Mouse (Mus musculus) cerebellum, adult 2 months (tissue): ENCODE data around the gene Naa35.

Source experiments
- CTCF ChIP-seq: fragments of 200-500 bp; IDR thresholded peaks from 2 replicates; pipeline ENCODE4 v1.5.1; 2011; ENCODE audit warnings: low read depth, mild to moderate bottlenecking, control low read depth, low read length, moderate library complexity, borderline replicate concordance; ENCODE audit not compliant: insufficient read depth
- POLR2A ChIP-seq: fragments of 200-500 bp; IDR thresholded peaks from 2 replicates; pipeline ENCODE4 v1.6.1; 2011; ENCODE audit warnings: low read length, control low read depth, borderline replicate concordance; ENCODE audit not compliant: insufficient read depth

- TF ChIP-seq CTCF (no peak), POLR2A (no peak)
Observed at GRCm38 (mm10) chr13:59610437-59610836, 25.4 kb downstream of the Naa35 start.
